Mouse (Mus musculus) midbrain, embryonic 16.5 days (tissue): Measurements from ENCODE around the gene Naa35. TPM values are rescaled to one million over a fixed set of nuclear protein-coding genes. Genes with fewer than 3 reads are reported as not detected.
A peak's percentile ranks its signal among the peaks of the same experiment; 100 is the strongest.

Experiments
- ATAC-seq: fragments of 200-750 bp; cut with Nextera tagmentation; 2 replicates; pipeline ENCODE4 v1.8.0; 2017; ENCODE audit warnings: moderate TSS enrichment
- H3K27ac ChIP-seq: fragments of 300-500 bp; sonication (generic); 2 replicates; pipeline ENCODE4 v1.5.1; 2014; ENCODE audit warnings: mild to moderate bottlenecking, low read length, mixed read lengths
- H3K27me3 ChIP-seq: fragments of 300-500 bp; sonication (generic); 2 replicates; pipeline ENCODE4 v1.6.1; 2014; ENCODE audit warnings: low read depth, low read length, mixed read lengths; ENCODE audit not compliant: control insufficient read depth, insufficient read depth
- H3K36me3 ChIP-seq: fragments of 300-500 bp; sonication (generic); 2 replicates; pipeline ENCODE4 v1.6.1; 2014; ENCODE audit warnings: mild to moderate bottlenecking, low read length, moderate library complexity, mixed read lengths; ENCODE audit not compliant: control insufficient read depth, insufficient read depth
- H3K4me1 ChIP-seq: fragments of 300-500 bp; sonication (generic); 2 replicates; pipeline ENCODE4 v1.6.1; 2014; ENCODE audit warnings: mild to moderate bottlenecking, low read length, mixed read lengths; ENCODE audit not compliant: control insufficient read depth, insufficient read depth
- H3K4me2 ChIP-seq: fragments of 300-500 bp; sonication (generic); 2 replicates; pipeline ENCODE4 v1.6.1; 2014; ENCODE audit warnings: mild to moderate bottlenecking, low read length, mixed read lengths
- H3K4me3 ChIP-seq: fragments of 300-500 bp; sonication (generic); 2 replicates; pipeline ENCODE4 v1.5.1; 2014; ENCODE audit warnings: low read depth, mild to moderate bottlenecking, low read length, moderate library complexity, mixed read lengths
- H3K9ac ChIP-seq: fragments of 300-500 bp; sonication (generic); 2 replicates; pipeline ENCODE4 v1.6.1; 2014; ENCODE audit warnings: low read depth, low read length, mixed read lengths
- H3K9me3 ChIP-seq: fragments of 300-500 bp; sonication (generic); replicated peaks from 2 replicates; pipeline ENCODE4 v1.6.1; 2014; ENCODE audit warnings: mild to moderate bottlenecking, low read length, mixed read lengths; ENCODE audit not compliant: control insufficient read depth, poor library complexity, severe bottlenecking
- WGBS: fragments of 180-500 bp; shearing (Covaris S2); extraction: QIAGEN DNeasy Blood & Tissue Kit; methylation state at CpG from one replicate; pipeline ENCODE4 v1.1.7; 2014; 5-methylcytosine and 5-hydroxymethylcytosine counted together
- polyA plus RNA-seq: library from polyadenylated mRNA; unstranded; fragments of >200 nt; fragmentation: Nextera tagmentation; extraction: Ambion mirVana; gene quantifications from 2 replicates; pipeline ENCODE4 v1.2.1, GENCODE M21; 2015

The Naa35 gene
- polyA plus RNA-seq, 1 experiment from 2014 or later: 148 TPM

- Histone ChIP-seq H3K9ac (no peak overlapping the region), H3K9me3 (no peaks in the 10 kb centered on the region), H3K27me3 (no peaks in the 10 kb centered on the region), H3K4me1 (no peaks in the 10 kb centered on the region), H3K4me2 (no peak overlapping the region), H3K4me3 (no peak overlapping the region), H3K27ac (no peak overlapping the region), H3K36me3 (peaks cover 11% of the 10 kb centered on the region)
- WGBS: 96% methylated on average over 12 of the region's 12 CpGs
- no peak for ATAC-seq
These were observed 76.9 kb downstream of the Naa35 start for GRCm38 (mm10) chr13:59661966-59662365.

- H3K27ac ChIP-seq: no peak overlapping the region
- ATAC-seq: no peak
- H3K4me1 ChIP-seq: no peaks in the 10 kb centered on the region
- WGBS: 91% methylated on average over 19 of the region's 19 CpGs
- no peak overlapping the region for H3K4me2 ChIP-seq
- H3K9me3 ChIP-seq: no peaks in the 10 kb centered on the region
- peaks cover 11% of the 10 kb centered on the region for H3K36me3 ChIP-seq
- no peak overlapping the region for H3K9ac ChIP-seq
- H3K4me3 ChIP-seq: no peak overlapping the region
- H3K27me3 ChIP-seq: no peaks in the 10 kb centered on the region
These were observed 79.1 kb downstream of the Naa35 start for GRCm38 (mm10) chr13:59663939-59664712.

GRCm38 (mm10) chr13:59667763-59668162, 82.7 kb downstream of the Naa35 start:
- no peak overlapping the region for H3K4me3 ChIP-seq
- H3K27ac ChIP-seq: no peak overlapping the region
- ATAC-seq: no peak
- 88% methylated on average over 5 of the region's 5 CpGs for WGBS
- H3K9ac ChIP-seq: no peak overlapping the region
- no peaks in the 10 kb centered on the region for H3K9me3 ChIP-seq
- no peaks in the 10 kb centered on the region for H3K27me3 ChIP-seq
- peaks cover 4% of the 10 kb centered on the region; the same call in 1 of the 2 replicates for H3K4me1 ChIP-seq
- peaks cover 8% of the 10 kb centered on the region for H3K36me3 ChIP-seq
- H3K4me2 ChIP-seq: no peak overlapping the region

GRCm38 (mm10) chr13:59668501-59669093, 83.5 kb downstream of the Naa35 start:
- Histone ChIP-seq H3K9ac (no peak overlapping the region), H3K9me3 (no peaks in the 10 kb centered on the region), H3K4me3 (no peak overlapping the region), H3K4me2 (no peak overlapping the region), H3K27me3 (no peaks in the 10 kb centered on the region), H3K36me3 (peaks cover 5% of the 10 kb centered on the region), H3K27ac (no peak overlapping the region), H3K4me1 (peaks cover 9% of the 10 kb centered on the region)
- no peak for ATAC-seq
- WGBS: 85% methylated on average over 11 of the region's 11 CpGs

- no peaks in the 10 kb centered on the region for H3K27me3 ChIP-seq
- H3K36me3 ChIP-seq: no peaks in the 10 kb centered on the region
- H3K27ac ChIP-seq: no peak overlapping the region; the same call in 1 of the 2 replicates
- no peak overlapping the region for H3K4me2 ChIP-seq
- WGBS: 86% methylated on average over 10 of the region's 10 CpGs
- peaks cover 19% of the 10 kb centered on the region for H3K4me1 ChIP-seq
- no peak overlapping the region for H3K4me3 ChIP-seq
- no peak overlapping the region for H3K9ac ChIP-seq
- no peaks in the 10 kb centered on the region for H3K9me3 ChIP-seq
- ATAC-seq: no peak
These were observed 84.9 kb downstream of the Naa35 start for GRCm38 (mm10) chr13:59669946-59670345.

- WGBS: 62% methylated on average over 2 of the region's 2 CpGs
- Histone ChIP-seq H3K9me3 (no peaks in the 10 kb centered on the region), H3K27ac (no peak overlapping the region), H3K4me2 (no peak overlapping the region), H3K4me1 (peaks cover 19% of the 10 kb centered on the region), H3K36me3 (no peaks in the 10 kb centered on the region), H3K9ac (no peak overlapping the region), H3K4me3 (no peak overlapping the region), H3K27me3 (no peaks in the 10 kb centered on the region)
- no peak for ATAC-seq
These were observed 86.5 kb downstream of the Naa35 start for GRCm38 (mm10) chr13:59671521-59671920.

GRCm38 (mm10) chr13:59672248-59672647, 87.2 kb downstream of the Naa35 start:
- H3K27ac ChIP-seq: no peak overlapping the region
- peaks cover 19% of the 10 kb centered on the region for H3K4me1 ChIP-seq
- H3K9ac ChIP-seq: no peak overlapping the region
- no peaks in the 10 kb centered on the region for H3K27me3 ChIP-seq
- H3K36me3 ChIP-seq: no peaks in the 10 kb centered on the region
- H3K4me2 ChIP-seq: no peak overlapping the region
- no peak for ATAC-seq
- H3K4me3 ChIP-seq: no peak overlapping the region
- WGBS: 76% methylated on average over 6 of the region's 6 CpGs
- H3K9me3 ChIP-seq: no peaks in the 10 kb centered on the region

GRCm38 (mm10) chr13:59673597-59673996, 88.5 kb downstream of the Naa35 start:
- H3K4me3 ChIP-seq: no peak overlapping the region
- H3K4me1 ChIP-seq: peaks cover 19% of the 10 kb centered on the region
- H3K9me3 ChIP-seq: no peaks in the 10 kb centered on the region
- H3K27me3 ChIP-seq: no peaks in the 10 kb centered on the region
- ATAC-seq: no peak
- H3K4me2 ChIP-seq: peak overlapping the region; percentile 35
- WGBS: 11% methylated on average over 7 of the region's 7 CpGs
- H3K9ac ChIP-seq: peak overlapping the region; percentile 42; the same call in 1 of the 2 replicates
- no peaks in the 10 kb centered on the region for H3K36me3 ChIP-seq
- no peak overlapping the region for H3K27ac ChIP-seq

GRCm38 (mm10) chr13:59674215-59674614, 89.2 kb downstream of the Naa35 start:
- ATAC-seq: no peak
- Histone ChIP-seq H3K4me1 (peaks cover 19% of the 10 kb centered on the region), H3K9me3 (no peaks in the 10 kb centered on the region), H3K4me2 (peak overlapping the region; percentile 82), H3K27ac (no peak overlapping the region), H3K4me3 (peak overlapping the region; percentile 68), H3K9ac (peak overlapping the region; percentile 35; the same call in 1 of the 2 replicates), H3K36me3 (no peaks in the 10 kb centered on the region), H3K27me3 (no peaks in the 10 kb centered on the region)
- WGBS: 6% methylated on average over 3 of the region's 3 CpGs
